Mouse (Mus musculus): Measurements from ENCODE around the gene Coro2b. TPM values are rescaled to one million over a fixed set of nuclear protein-coding genes. Genes with fewer than 3 reads are reported as not detected.

Gene Coro2b
- polyA plus RNA-seq, 1 experiment from 2014 or later = 24.6 TPM

DNA sequence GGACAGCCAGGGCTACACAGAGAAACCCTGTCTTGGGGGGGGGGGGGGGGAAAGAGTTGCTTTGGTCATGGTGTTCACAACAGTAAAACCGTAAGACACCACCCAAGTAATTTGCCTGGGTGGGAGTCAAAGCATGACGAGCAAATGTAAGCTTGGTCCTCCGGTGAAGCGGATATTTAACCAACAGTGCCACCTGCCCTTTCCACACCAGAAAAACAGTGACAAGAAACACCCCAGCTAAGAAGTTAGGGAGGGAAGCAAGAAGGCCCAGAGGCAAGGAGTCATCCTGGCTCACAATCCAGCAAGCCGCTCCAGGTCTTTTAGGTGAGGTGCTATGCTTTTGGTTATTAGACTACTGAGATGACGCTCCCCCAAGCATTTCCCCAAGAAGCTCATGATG, 19.9 kb upstream of the Coro2b start:
- H3K9me3 ChIP-seq (ENCODE audit: control insufficient read depth, low read length) = no peaks in the 10 kb centered on the region
- 90% methylated on average over 6 of the region's 6 CpGs for WGBS
- no peaks in the 10 kb centered on the region for H3K36me3 ChIP-seq (ENCODE audit: control insufficient read depth, insufficient read depth, low read length)
- H3K27me3 ChIP-seq (ENCODE audit: control insufficient read depth, insufficient read depth, low read depth, low read length) = no peaks in the 10 kb centered on the region
- no peak for ATAC-seq (ENCODE audit: low read depth)
- no peak overlapping the region for H3K9ac ChIP-seq (ENCODE audit: low read length)
- H3K4me3 ChIP-seq (ENCODE audit: low read length) = no peak overlapping the region
- H3K27ac ChIP-seq (ENCODE audit: low read length) = no peak overlapping the region
- H3K4me2 ChIP-seq (ENCODE audit: low read depth, low read length) = no peak overlapping the region
- peaks cover 2% of the 10 kb centered on the region; the same call in 1 of the 2 replicates for H3K4me1 ChIP-seq (replicated peaks; ENCODE audit: control insufficient read depth, insufficient read depth, low read length)

DNA sequence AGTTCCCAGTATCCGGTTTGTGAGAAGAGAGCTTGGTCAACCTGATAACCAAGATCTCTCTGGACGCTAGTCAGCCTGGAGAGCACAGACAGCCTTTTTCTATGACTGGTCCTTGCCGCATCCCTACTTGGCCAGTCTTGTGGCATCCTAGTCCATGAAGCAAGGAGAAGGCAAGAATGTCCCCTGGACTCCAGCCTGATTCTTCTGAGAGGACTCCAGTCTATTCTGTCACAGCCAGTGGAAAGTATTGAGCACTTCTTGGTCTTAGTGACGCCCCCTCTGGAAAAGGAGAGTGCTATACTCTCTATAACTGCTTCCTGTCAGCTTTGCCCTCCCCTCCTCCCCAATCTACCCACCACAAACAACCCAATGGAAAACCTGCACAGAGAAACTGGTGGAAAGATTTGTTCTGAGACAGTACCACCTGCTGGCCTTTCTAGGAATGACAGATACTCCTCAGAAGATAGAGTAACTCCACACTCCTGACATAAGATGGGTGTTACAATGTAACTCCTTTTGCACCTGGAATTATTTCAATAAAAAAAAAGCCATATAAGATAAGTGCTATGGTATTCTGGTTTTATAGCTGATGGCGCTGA, 18.5 kb upstream of the Coro2b start:
- no peak overlapping the region for H3K4me3 ChIP-seq (ENCODE audit: low read length)
- H3K9me3 ChIP-seq (ENCODE audit: control insufficient read depth, low read length) = no peaks in the 10 kb centered on the region
- no peaks in the 10 kb centered on the region for H3K27me3 ChIP-seq (ENCODE audit: control insufficient read depth, insufficient read depth, low read depth, low read length)
- WGBS = 62% methylated on average over 5 of the region's 5 CpGs
- no peak overlapping the region for H3K9ac ChIP-seq (ENCODE audit: low read length)
- peaks cover 2% of the 10 kb centered on the region; the same call in 1 of the 2 replicates for H3K4me1 ChIP-seq (replicated peaks; ENCODE audit: control insufficient read depth, insufficient read depth, low read length)
- H3K4me2 ChIP-seq (ENCODE audit: low read depth, low read length) = no peak overlapping the region
- no peaks in the 10 kb centered on the region for H3K36me3 ChIP-seq (ENCODE audit: control insufficient read depth, insufficient read depth, low read length)
- ATAC-seq (ENCODE audit: low read depth) = no peak
- no peak overlapping the region for H3K27ac ChIP-seq (ENCODE audit: low read length)

DNA sequence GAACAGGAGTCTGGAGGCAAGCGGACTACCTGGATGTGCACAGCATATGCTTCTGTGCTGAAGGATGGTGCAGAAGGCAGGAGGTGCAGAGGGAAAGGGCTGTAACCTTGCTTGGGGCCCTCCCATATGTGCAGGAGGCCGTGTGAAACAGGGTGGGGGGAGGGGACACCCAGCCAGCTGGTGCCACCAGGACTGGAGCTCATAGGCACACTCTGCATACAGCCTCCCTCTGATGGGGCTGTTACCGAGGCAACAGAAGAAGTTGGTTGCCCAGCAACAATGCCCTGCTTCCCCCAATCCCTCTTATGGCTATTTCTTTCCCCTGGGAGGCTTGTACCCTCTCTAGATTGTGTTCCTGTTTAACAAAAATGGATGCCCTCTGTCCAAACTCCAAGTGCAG, 17.8 kb upstream of the Coro2b start:
- no peaks in the 10 kb centered on the region for H3K27me3 ChIP-seq (ENCODE audit: control insufficient read depth, insufficient read depth, low read depth, low read length)
- ATAC-seq (ENCODE audit: low read depth) = no peak

DNA sequence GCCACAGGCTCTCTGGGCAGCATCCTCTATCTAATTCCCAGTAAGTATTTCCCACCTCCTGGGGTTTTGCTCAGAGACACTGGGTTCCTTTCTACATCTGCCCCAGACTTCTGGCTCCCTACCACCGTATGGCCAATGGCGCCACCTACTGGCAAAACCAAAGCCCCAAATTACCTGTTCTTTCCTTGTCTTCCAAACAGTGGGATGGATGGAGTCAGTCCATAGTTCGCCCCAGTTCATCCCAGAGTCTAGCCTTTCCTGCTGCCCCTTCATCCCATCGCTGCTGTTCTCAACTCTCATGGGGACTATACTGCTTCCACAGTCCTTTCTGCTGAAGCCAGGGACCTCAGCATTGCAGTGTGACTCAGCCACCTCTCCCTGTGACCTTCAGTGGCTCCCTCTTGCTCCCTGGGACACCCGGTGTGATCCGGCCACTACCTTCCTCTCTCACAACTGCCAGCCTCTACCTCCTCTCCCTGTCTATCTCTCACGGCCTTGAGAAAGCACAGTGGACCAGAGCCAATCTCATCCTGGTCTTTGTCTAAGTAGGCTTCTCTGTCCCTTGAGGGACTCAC, 16.6 kb upstream of the Coro2b start:
- no peak overlapping the region for H3K4me2 ChIP-seq (ENCODE audit: low read depth, low read length)
- no peak overlapping the region for H3K9ac ChIP-seq (ENCODE audit: low read length)
- no peak for ATAC-seq (ENCODE audit: low read depth)
- H3K27ac ChIP-seq (ENCODE audit: low read length) = no peak overlapping the region
- H3K9me3 ChIP-seq (ENCODE audit: control insufficient read depth, low read length) = no peaks in the 10 kb centered on the region
- H3K27me3 ChIP-seq (ENCODE audit: control insufficient read depth, insufficient read depth, low read depth, low read length) = no peaks in the 10 kb centered on the region
- WGBS = 29% methylated on average over 7 of the region's 7 CpGs
- H3K36me3 ChIP-seq (ENCODE audit: control insufficient read depth, insufficient read depth, low read length) = no peaks in the 10 kb centered on the region
- H3K4me3 ChIP-seq (ENCODE audit: low read length) = no peak overlapping the region
- H3K4me1 ChIP-seq (replicated peaks; ENCODE audit: control insufficient read depth, insufficient read depth, low read length) = no peaks in the 10 kb centered on the region

More for the DNA sequence above, 17.8 kb upstream of the Coro2b start:
- Histone ChIP-seq H3K9ac (ENCODE audit: low read length) (no peak overlapping the region), H3K4me2 (ENCODE audit: low read depth, low read length) (no peak overlapping the region), H3K4me1 (replicated peaks; ENCODE audit: control insufficient read depth, insufficient read depth, low read length) (0 out of 2 replicates have a peak, but pooled peaks cover under 1% of the 10 kb centered on the region), H3K27ac (ENCODE audit: low read length) (no peak overlapping the region), H3K36me3 (ENCODE audit: control insufficient read depth, insufficient read depth, low read length) (no peaks in the 10 kb centered on the region), H3K9me3 (ENCODE audit: control insufficient read depth, low read length) (no peaks in the 10 kb centered on the region), H3K4me3 (ENCODE audit: low read length) (no peak overlapping the region)
- WGBS = 57% methylated on average over 3 of the region's 3 CpGs

DNA sequence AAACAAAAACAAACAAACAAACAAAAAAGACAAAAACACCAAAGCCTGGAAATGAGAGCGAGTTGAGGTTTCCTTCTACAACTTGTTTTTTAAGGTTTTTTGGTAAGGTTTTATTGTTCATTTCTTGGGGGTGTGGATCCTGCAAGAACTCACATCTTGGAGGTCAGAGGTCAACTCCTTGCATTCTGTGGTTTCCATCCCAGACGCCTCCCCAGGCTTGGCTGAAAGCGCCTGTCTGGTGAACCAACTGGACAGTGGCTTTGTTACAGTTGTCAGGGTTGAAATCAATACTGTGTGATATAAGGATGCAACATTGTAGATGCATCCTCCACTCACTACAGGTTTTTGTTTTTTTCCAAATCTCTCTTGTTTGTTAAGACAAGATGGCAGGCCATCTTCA, 14.7 kb upstream of the Coro2b start:
- Histone ChIP-seq H3K4me1 (replicated peaks; ENCODE audit: control insufficient read depth, insufficient read depth, low read length) (no peaks in the 10 kb centered on the region), H3K4me3 (ENCODE audit: low read length) (no peak overlapping the region), H3K9me3 (ENCODE audit: control insufficient read depth, low read length) (no peaks in the 10 kb centered on the region), H3K4me2 (ENCODE audit: low read depth, low read length) (no peak overlapping the region), H3K27ac (ENCODE audit: low read length) (no peak overlapping the region), H3K36me3 (ENCODE audit: control insufficient read depth, insufficient read depth, low read length) (no peaks in the 10 kb centered on the region), H3K9ac (ENCODE audit: low read length) (no peak overlapping the region), H3K27me3 (ENCODE audit: control insufficient read depth, insufficient read depth, low read depth, low read length) (no peaks in the 10 kb centered on the region)
- WGBS = 84% methylated on average over 3 of the region's 3 CpGs
- no peak for ATAC-seq (ENCODE audit: low read depth)

DNA sequence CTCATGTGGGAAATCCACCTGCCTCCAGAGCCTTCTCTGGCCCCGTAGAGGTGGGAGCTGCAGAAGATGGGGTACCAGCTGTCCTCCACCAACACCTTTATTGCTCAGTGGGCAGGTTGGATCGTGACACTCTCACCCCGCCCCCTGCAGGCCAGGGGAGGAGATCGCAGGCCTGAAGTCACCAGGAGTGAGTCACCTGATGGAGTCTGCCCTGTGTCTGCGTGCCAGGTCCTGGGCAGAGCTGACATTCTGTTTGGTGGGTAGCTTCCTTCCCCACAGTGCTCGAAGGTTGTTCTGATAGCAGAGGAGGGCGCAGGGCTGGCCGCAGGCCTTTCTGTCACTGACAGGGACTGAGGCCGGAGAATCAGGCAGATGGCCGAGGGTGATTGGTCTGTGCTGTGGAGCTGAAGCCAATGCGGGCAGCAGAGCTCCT, 13.8 kb upstream of the Coro2b start:
- Histone ChIP-seq H3K4me2 (ENCODE audit: low read depth, low read length) (no peak overlapping the region), H3K36me3 (ENCODE audit: control insufficient read depth, insufficient read depth, low read length) (no peaks in the 10 kb centered on the region), H3K27me3 (ENCODE audit: control insufficient read depth, insufficient read depth, low read depth, low read length) (no peaks in the 10 kb centered on the region), H3K4me1 (replicated peaks; ENCODE audit: control insufficient read depth, insufficient read depth, low read length) (no peaks in the 10 kb centered on the region), H3K4me3 (ENCODE audit: low read length) (no peak overlapping the region), H3K9me3 (ENCODE audit: control insufficient read depth, low read length) (no peaks in the 10 kb centered on the region), H3K9ac (ENCODE audit: low read length) (no peak overlapping the region), H3K27ac (ENCODE audit: low read length) (no peak overlapping the region)
- peak; percentile 54 for ATAC-seq (ENCODE audit: low read depth)
- WGBS = 43% methylated on average over 11 of the region's 11 CpGs

DNA sequence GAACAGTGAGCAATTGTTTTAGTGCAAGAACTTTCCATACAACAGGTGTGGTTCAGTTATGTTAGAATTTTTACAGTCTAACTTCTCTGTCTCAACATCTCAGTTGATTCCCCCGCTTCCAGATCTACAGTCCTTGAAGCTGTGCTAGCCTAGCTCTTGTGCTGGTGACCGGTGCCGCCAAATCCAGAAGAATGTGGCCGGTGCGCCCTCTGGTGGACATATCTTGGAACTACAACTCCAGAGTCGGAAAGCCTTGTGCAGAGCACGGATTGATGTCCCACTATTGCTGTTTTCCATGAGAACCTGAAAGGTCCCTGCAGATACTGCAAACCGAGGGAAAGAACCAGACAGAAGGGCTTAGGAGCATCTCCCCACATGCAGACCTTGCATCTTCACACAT, 13.0 kb upstream of the Coro2b start:
- no peaks in the 10 kb centered on the region for H3K36me3 ChIP-seq (ENCODE audit: control insufficient read depth, insufficient read depth, low read length)
- no peak overlapping the region for H3K4me3 ChIP-seq (ENCODE audit: low read length)
- H3K9me3 ChIP-seq (ENCODE audit: control insufficient read depth, low read length) = no peaks in the 10 kb centered on the region
- H3K27me3 ChIP-seq (ENCODE audit: control insufficient read depth, insufficient read depth, low read depth, low read length) = no peaks in the 10 kb centered on the region
- 2% methylated on average over 8 of the region's 8 CpGs for WGBS
- H3K9ac ChIP-seq (ENCODE audit: low read length) = no peak overlapping the region
- no peaks in the 10 kb centered on the region for H3K4me1 ChIP-seq (replicated peaks; ENCODE audit: control insufficient read depth, insufficient read depth, low read length)
- ATAC-seq (ENCODE audit: low read depth) = peak; percentile 65
- H3K27ac ChIP-seq (ENCODE audit: low read length) = no peak overlapping the region
- H3K4me2 ChIP-seq (ENCODE audit: low read depth, low read length) = no peak overlapping the region

DNA sequence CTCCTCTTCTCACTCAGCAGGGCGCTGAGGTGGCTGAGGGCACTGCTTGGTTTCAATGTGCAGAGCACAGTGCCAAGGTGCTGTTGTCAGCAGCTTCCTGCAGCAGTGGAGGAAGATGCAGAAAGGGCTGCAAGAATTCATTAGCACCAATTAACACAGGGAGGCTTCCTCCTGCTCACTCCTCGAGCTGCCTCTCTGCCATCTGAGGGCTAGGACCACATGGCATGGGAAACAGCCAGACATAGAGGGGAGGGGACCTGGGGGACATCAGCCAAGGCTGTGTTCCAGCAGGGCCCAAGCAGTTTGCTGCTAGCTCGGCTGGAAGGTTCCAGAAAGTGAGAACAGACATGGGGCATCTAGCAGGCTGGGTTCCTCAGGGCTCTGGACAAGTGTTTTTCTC, 10.6 kb upstream of the Coro2b start:
- no peaks in the 10 kb centered on the region for H3K36me3 ChIP-seq (ENCODE audit: control insufficient read depth, insufficient read depth, low read length)
- no peak overlapping the region for H3K9ac ChIP-seq (ENCODE audit: low read length)
- H3K27ac ChIP-seq (ENCODE audit: low read length) = no peak overlapping the region
- H3K27me3 ChIP-seq (ENCODE audit: control insufficient read depth, insufficient read depth, low read depth, low read length) = no peaks in the 10 kb centered on the region
- ATAC-seq (ENCODE audit: low read depth) = no peak
- 51% methylated on average over 3 of the region's 3 CpGs for WGBS
- H3K4me1 ChIP-seq (replicated peaks; ENCODE audit: control insufficient read depth, insufficient read depth, low read length) = no peaks in the 10 kb centered on the region
- no peak overlapping the region for H3K4me2 ChIP-seq (ENCODE audit: low read depth, low read length)
- H3K9me3 ChIP-seq (ENCODE audit: control insufficient read depth, low read length) = no peaks in the 10 kb centered on the region
- H3K4me3 ChIP-seq (ENCODE audit: low read length) = no peak overlapping the region

DNA sequence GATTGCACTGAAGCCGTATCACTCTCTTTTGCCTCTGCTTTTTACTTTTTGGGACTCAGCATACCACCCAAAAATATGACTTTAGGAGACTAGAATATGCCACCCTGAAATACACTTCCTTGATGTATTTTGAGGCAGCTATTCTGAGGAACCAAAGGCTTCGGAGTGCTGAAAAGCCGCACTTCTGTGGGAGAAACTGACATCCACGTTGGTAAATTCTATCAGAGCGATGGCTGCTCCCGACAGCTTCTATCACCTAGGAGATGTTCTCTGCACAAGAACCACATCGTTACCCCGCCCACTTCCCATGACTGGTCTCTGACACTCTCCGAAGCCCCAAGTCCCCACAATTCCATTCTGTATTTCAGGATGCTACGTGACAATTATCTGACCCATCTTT, 8.0 kb upstream of the Coro2b start:
- no peak for ATAC-seq (ENCODE audit: low read depth)
- Histone ChIP-seq H3K27me3 (ENCODE audit: control insufficient read depth, insufficient read depth, low read depth, low read length) (no peaks in the 10 kb centered on the region), H3K4me1 (replicated peaks; ENCODE audit: control insufficient read depth, insufficient read depth, low read length) (peaks cover 7% of the 10 kb centered on the region), H3K9me3 (ENCODE audit: control insufficient read depth, low read length) (no peaks in the 10 kb centered on the region), H3K9ac (ENCODE audit: low read length) (no peak overlapping the region), H3K36me3 (ENCODE audit: control insufficient read depth, insufficient read depth, low read length) (no peaks in the 10 kb centered on the region), H3K27ac (ENCODE audit: low read length) (no peak overlapping the region), H3K4me3 (ENCODE audit: low read length) (no peak overlapping the region), H3K4me2 (ENCODE audit: low read depth, low read length) (no peak overlapping the region)
- WGBS = 60% methylated on average over 10 of the region's 10 CpGs

All from lung, embryonic 16.5 days (tissue).